Mouse (Mus musculus) bone marrow, adult 2 months (tissue): ENCODE results near the gene Ube2c.

Experiments
- CTCF ChIP-seq: fragments of 200-500 bp; IDR thresholded peaks from 2 replicates; pipeline ENCODE4 v1.5.1; 2011; ENCODE audit warnings: low read length, control low read depth; ENCODE audit not compliant: control insufficient read depth, insufficient read depth
- POLR2A ChIP-seq: fragments of 200-500 bp; IDR thresholded peaks from 2 replicates; pipeline ENCODE4 v1.6.1; 2011; ENCODE audit warnings: low read depth, mild to moderate bottlenecking, control low read depth, low read length, borderline replicate concordance; ENCODE audit not compliant: control insufficient read depth

DNA sequence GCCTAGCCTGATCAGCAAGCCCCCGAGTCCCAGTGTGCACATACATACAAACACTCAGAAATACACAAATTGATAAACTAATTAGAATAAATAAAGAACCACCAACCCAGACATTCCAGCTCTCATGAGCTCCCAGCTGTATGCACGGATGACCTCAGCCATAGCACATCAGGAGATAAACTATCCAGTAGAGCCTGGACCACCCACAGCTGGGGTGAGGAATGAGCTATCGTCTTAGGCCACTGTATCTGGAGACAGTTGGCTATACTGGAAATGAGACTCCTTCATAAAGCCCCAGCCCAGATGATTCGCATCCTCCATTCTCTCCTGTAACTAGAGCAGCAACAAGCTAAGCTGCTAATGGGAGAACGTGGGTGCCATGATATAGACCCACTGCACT, 34.9 kb upstream of the Ube2c start:
- no peak for TF ChIP-seq CTCF
- TF ChIP-seq POLR2A, result no peak
